Mouse (Mus musculus) hindbrain, embryonic 12.5 days (tissue): ENCODE results near the gene Klhl29. TPM values are rescaled to one million over a fixed set of nuclear protein-coding genes. Genes with fewer than 3 reads are reported as not detected.
A peak's percentile ranks its signal among the peaks of the same experiment; 100 is the strongest.

Experiments used
- ATAC-seq: fragments of 200-750 bp; cut with Nextera tagmentation; 2 replicates; pipeline ENCODE4 v1.8.0; 2017; ENCODE audit warnings: moderate TSS enrichment; ENCODE audit not compliant: low FRiP score
- H3K27ac ChIP-seq: fragments of 300-500 bp; sonication (generic); 2 replicates; pipeline ENCODE4 v1.5.1; 2016; ENCODE audit warnings: mild to moderate bottlenecking
- H3K27me3 ChIP-seq: fragments of 300-500 bp; sonication (generic); 2 replicates; pipeline ENCODE4 v1.6.1; 2016; ENCODE audit warnings: mild to moderate bottlenecking
- H3K36me3 ChIP-seq: fragments of 300-500 bp; sonication (generic); 2 replicates; pipeline ENCODE4 v1.6.1; 2016; ENCODE audit warnings: mild to moderate bottlenecking
- H3K4me1 ChIP-seq: fragments of 300-500 bp; sonication (generic); 2 replicates; pipeline ENCODE4 v1.6.1; 2016
- H3K4me2 ChIP-seq: fragments of 300-500 bp; sonication (generic); replicated peaks from 2 replicates; pipeline ENCODE4 v1.6.1; 2016; ENCODE audit warnings: mild to moderate bottlenecking
- H3K4me3 ChIP-seq: fragments of 300-500 bp; sonication (generic); 2 replicates; pipeline ENCODE4 v1.5.1; 2016; ENCODE audit warnings: mild to moderate bottlenecking
- H3K9ac ChIP-seq: fragments of 300-500 bp; sonication (generic); 2 replicates; pipeline ENCODE4 v1.6.1; 2016; ENCODE audit warnings: mild to moderate bottlenecking, moderate library complexity
- H3K9me3 ChIP-seq: fragments of 300-500 bp; sonication (generic); replicated peaks from 2 replicates; pipeline ENCODE4 v1.6.1; 2016; ENCODE audit warnings: mild to moderate bottlenecking
- WGBS: fragments of 180-500 bp; shearing (Covaris S2); methylation state at CpG from one replicate; pipeline ENCODE4 v1.1.7; 2016; 5-methylcytosine and 5-hydroxymethylcytosine counted together
- polyA plus RNA-seq: library from polyadenylated mRNA; unstranded; fragments of >200 nt; fragmentation: Nextera tagmentation; extraction: Ambion mirVana; gene quantifications from 2 replicates; pipeline ENCODE4 v1.2.1, GENCODE M21; 2016

The Klhl29 gene
- polyA plus RNA-seq, 1 experiment from 2014 or later: 4.2 TPM

DNA sequence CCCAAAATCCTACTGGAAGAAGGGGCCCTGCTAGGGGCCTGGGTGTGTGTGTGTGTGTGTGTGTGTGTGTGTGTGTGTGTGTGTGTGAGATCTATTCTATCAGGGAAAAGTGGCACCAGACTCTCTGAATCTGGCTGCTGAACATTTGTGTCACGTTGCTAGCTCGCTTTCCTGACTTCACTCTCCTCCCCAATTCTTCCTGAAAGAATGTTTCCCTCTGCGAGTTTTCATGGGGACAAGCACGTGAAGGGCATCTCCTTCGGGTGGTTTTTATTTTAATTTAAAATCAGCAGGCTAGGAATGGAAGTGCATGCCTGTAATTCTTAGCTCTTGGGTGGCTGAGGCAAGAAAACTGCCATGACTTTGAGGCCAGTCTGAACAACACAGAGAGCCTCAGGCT lies 172.1 kb downstream of the Klhl29 start:
- H3K4me1 ChIP-seq: peaks cover 6% of the 10 kb centered on the region
- H3K36me3 ChIP-seq: no peaks in the 10 kb centered on the region
- no peak overlapping the region for H3K4me3 ChIP-seq
- H3K27ac ChIP-seq: no peak overlapping the region
- 76% methylated on average over 5 of the region's 5 CpGs for WGBS
- H3K9ac ChIP-seq: no peak overlapping the region
- H3K9me3 ChIP-seq: no peaks in the 10 kb centered on the region
- H3K4me2 ChIP-seq: no peak overlapping the region
- no peaks in the 10 kb centered on the region for H3K27me3 ChIP-seq
- ATAC-seq: no peak

DNA sequence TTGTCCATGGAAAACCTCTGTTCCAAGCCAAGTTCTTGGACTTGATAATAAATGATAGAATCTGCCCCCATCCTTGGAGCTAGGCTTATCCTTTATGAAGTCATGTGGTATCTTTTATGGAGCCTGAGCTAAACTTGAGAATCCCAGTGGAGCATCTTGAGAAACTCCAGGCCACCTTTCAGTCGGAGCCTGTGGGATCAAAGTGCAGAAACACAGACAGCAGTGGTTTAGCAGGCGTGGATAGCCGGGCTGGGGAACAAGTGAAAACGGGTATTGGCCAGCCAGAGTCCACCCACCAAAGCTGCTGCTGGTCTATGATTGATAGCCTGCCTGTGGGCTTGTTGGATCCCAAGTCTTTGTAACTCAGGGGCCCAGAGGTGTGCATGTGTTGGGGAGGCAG lies 177.2 kb downstream of the Klhl29 start:
- H3K36me3 ChIP-seq: no peaks in the 10 kb centered on the region
- H3K27me3 ChIP-seq: no peaks in the 10 kb centered on the region
- H3K27ac ChIP-seq: no peak overlapping the region
- H3K4me3 ChIP-seq: no peak overlapping the region
- peaks cover 12% of the 10 kb centered on the region for H3K4me1 ChIP-seq
- H3K9me3 ChIP-seq: no peaks in the 10 kb centered on the region
- ATAC-seq: no peak
- H3K4me2 ChIP-seq: no peak overlapping the region
- no peak overlapping the region for H3K9ac ChIP-seq
- WGBS: 77% methylated on average over 4 of the region's 4 CpGs

DNA sequence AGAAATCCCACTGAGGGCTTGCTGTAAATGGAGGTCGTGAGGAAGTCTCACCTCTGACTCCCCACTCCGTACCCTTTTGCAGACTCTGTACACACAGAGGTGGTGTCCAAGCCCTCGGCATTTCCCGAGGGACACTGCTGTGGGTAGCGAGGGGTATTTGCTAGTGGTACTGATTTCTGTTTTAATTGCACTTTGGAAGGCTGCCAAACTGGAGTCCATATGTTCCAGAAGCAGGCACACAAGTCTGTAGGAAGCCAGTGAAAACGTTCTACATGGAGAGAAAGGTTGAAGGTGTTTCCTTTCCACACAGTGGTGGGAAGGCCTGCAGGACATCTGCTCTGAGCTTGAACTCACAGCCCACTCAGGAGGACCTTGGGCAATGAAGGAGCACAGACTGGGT lies 181.3 kb downstream of the Klhl29 start:
- no peak overlapping the region for H3K4me3 ChIP-seq
- ATAC-seq: no peak
- H3K27me3 ChIP-seq: peaks cover 4% of the 10 kb centered on the region; the same call in 1 of the 2 replicates
- H3K4me1 ChIP-seq: peaks cover 41% of the 10 kb centered on the region
- H3K36me3 ChIP-seq: no peaks in the 10 kb centered on the region
- no peak overlapping the region for H3K27ac ChIP-seq
- WGBS: 46% methylated on average over 6 of the region's 6 CpGs
- no peak overlapping the region for H3K4me2 ChIP-seq
- no peak overlapping the region for H3K9ac ChIP-seq
- H3K9me3 ChIP-seq: no peaks in the 10 kb centered on the region

DNA sequence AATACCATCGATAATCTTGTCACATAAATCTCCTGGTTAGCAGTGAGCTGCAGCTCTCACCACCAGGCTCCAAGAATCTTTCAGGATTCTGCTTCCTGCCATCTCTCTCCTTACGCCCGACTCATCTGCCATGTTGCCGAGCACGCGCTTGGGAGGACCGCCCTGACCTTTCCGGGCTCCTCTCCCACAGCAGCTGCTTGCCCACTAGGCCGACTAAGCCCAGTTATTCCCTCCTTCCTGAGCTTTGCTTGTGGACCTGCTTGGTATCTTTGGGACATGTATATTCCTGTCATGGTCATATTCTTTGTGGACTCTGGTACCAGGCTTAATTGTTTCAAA lies 183.1 kb downstream of the Klhl29 start:
- Histone ChIP-seq H3K36me3 (no peaks in the 10 kb centered on the region), H3K4me2 (no peak overlapping the region), H3K9me3 (no peaks in the 10 kb centered on the region), H3K27ac (no peak overlapping the region), H3K27me3 (peaks cover 4% of the 10 kb centered on the region; the same call in 1 of the 2 replicates), H3K9ac (no peak overlapping the region), H3K4me3 (no peak overlapping the region), H3K4me1 (peaks cover 55% of the 10 kb centered on the region)
- ATAC-seq: no peak
- WGBS: 60% methylated on average over 9 of the region's 9 CpGs

DNA sequence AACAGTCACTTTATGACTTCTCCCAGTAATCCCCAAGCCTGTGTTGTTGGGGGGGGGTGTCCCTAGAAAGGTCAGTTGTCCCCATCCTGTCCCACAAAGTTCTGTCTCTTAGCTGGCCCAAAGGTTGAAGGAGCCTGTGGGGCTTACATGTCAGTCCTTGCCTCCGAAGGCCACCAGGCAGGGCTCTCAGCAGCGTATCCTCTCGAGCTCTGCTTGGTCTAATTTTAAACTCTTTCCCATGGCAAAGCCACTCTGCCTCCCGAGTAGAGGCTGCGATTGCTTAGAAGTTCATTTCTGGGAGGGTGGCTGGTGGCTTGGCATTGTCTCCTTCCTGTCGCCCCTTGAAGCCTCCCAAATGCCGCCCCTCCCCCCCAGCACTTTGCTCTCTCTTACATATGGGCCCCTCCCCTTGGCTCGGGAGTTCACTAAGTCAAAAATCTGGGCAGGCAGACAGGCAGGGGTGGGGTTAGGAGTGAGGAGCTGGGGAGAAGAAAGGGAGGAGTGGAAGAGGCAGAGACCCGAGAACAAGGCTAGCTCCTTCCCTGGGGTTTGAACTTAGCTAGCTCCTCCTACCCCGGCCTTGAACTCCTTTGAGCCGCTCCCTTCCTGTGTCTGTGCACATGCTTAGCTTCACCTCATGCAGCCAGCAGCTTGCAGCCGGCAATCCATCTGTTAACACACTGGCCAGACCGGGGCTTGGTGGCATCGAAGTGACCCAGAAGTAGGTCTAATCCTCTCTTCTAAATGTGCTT lies 183.7 kb downstream of the Klhl29 start:
- peak overlapping the region; percentile 40; the same call in 1 of the 2 replicates for H3K27ac ChIP-seq
- no peaks in the 10 kb centered on the region for H3K9me3 ChIP-seq
- WGBS: 16% methylated on average over 14 of the region's 14 CpGs
- 0 out of 2 replicates have a peak overlapping the region, but pooled peaks have one; percentile 9 for H3K4me2 ChIP-seq
- peaks cover 4% of the 10 kb centered on the region; the same call in 1 of the 2 replicates for H3K27me3 ChIP-seq
- 0 out of 2 replicates have a peak, but pooled peaks have one; percentile 9 for ATAC-seq
- H3K36me3 ChIP-seq: no peaks in the 10 kb centered on the region
- H3K9ac ChIP-seq: no peak overlapping the region
- H3K4me1 ChIP-seq: peaks cover 55% of the 10 kb centered on the region
- H3K4me3 ChIP-seq: no peak overlapping the region

DNA sequence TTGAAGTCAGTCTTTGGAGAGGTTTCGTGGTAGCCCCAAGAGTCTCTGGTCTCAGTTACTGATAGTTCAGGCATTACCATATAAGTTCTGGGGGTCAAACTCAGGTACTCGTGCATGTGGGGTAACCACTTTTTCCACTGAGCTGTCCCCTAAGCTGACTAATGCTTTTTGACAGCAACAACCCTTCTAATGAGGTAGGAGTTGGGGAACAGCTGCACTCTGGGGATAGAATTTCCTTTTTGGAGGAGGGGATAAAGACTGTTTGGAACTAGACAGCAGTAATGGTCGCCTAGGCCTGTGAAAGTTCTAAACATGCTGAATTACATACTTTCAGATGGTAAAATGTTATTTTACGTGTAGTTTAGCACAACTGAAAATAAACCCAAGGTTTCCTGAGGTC lies 184.3 kb downstream of the Klhl29 start:
- Histone ChIP-seq H3K9me3 (no peaks in the 10 kb centered on the region), H3K4me3 (no peak overlapping the region), H3K27me3 (peaks cover 4% of the 10 kb centered on the region; the same call in 1 of the 2 replicates), H3K4me2 (no peak overlapping the region), H3K4me1 (peaks cover 55% of the 10 kb centered on the region), H3K27ac (no peak overlapping the region), H3K36me3 (no peaks in the 10 kb centered on the region), H3K9ac (no peak overlapping the region)
- ATAC-seq: no peak
- 63% methylated on average over 4 of the region's 4 CpGs for WGBS

DNA sequence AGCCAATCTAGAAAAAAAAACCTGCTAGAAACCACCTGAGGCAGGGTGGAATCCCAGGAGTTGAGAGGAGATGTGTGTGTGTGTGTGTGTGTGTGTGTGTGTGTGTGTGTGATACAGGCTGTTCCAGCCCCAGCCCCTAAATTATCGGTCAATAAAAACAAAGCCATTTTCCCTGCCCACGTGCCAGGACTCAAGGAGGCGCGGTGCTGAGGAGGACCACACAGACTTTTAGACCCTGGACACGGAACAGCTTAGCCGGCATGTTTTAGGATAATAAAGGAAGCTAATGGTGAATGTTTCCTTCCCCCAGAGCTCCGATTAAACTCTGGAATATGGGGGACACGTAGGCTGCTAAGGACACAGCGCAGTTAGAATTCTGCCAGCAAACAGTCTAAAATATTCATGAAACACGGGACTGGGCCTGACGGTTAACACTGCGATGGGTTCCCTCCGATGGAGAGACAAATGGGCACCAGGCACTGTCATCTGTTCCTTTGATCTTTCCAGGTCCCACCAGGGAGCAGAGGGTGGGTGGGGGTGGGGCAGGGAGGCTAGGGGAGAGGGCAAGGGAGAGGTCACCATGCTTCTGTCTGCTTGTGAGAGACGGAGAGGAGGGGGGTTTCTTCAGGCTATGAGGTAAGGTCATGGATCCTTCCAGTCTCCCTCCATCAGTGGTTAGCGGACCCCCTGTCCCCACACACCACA lies 185.9 kb downstream of the Klhl29 start:
- Histone ChIP-seq H3K4me1 (peaks cover 55% of the 10 kb centered on the region), H3K36me3 (no peaks in the 10 kb centered on the region), H3K27ac (no peak overlapping the region), H3K9me3 (no peaks in the 10 kb centered on the region), H3K4me2 (no peak overlapping the region), H3K27me3 (peaks cover 4% of the 10 kb centered on the region; the same call in 1 of the 2 replicates), H3K9ac (no peak overlapping the region; the same call in 1 of the 2 replicates), H3K4me3 (no peak overlapping the region)
- 0 out of 2 replicates have a peak, but pooled peaks have one; percentile 30 for ATAC-seq
- 18% methylated on average over 15 of the region's 15 CpGs for WGBS

DNA sequence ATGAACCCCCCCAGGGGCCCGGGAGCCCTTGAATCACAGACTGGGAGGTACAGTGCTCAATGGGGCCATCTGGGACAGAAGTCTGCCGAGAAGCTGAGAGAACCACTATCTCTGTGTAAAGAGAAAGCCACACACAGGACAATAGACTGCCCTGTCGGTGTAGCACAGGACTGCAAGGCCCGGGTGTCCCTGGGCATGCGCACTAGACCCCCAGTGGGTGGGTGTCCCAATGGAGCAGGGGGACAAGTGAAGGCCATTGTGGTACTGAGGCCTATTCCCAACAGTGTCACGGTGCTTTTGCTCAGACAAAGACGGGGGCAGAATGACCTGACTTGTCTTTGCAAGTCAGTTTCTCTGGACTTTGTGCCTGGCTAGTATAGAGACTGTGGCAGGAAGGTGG lies 186.6 kb downstream of the Klhl29 start:
- Histone ChIP-seq H3K9ac (no peak overlapping the region; the same call in 1 of the 2 replicates), H3K4me2 (no peak overlapping the region), H3K4me3 (no peak overlapping the region), H3K9me3 (no peaks in the 10 kb centered on the region), H3K27ac (peak overlapping the region; percentile 5; the same call in 1 of the 2 replicates), H3K4me1 (peaks cover 52% of the 10 kb centered on the region), H3K36me3 (no peaks in the 10 kb centered on the region), H3K27me3 (peaks cover 4% of the 10 kb centered on the region; the same call in 1 of the 2 replicates)
- peak; percentile 71 for ATAC-seq
- 27% methylated on average over 7 of the region's 7 CpGs for WGBS

DNA sequence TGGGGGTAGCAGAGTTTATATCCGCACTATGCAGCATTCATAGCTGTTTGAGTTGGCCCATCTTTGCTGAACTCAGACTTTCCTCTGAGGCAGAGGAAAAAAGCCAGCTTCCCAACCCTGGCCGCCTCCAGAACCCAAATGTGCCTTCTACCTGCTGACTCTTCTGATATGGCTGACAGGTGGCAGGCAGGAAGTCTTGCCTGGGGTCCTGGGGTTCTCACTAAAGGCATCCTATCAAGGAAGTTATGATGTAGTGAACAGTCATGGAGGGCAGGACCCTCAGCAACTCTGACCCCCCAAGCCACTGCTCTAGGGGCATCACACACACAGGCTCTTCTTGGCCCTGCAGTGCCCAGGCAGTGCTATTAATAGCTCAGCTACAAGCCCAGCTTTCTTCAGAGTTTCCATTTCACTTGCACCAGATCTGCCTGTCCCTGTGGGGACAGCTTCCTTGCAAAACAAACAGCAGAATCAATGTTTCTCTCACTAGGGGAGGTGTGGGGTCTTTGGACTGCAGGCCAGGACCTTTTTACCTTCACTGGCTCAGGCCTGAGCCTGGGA lies 187.6 kb downstream of the Klhl29 start:
- H3K4me1 ChIP-seq: peaks cover 52% of the 10 kb centered on the region
- H3K9ac ChIP-seq: no peak overlapping the region

DNA sequence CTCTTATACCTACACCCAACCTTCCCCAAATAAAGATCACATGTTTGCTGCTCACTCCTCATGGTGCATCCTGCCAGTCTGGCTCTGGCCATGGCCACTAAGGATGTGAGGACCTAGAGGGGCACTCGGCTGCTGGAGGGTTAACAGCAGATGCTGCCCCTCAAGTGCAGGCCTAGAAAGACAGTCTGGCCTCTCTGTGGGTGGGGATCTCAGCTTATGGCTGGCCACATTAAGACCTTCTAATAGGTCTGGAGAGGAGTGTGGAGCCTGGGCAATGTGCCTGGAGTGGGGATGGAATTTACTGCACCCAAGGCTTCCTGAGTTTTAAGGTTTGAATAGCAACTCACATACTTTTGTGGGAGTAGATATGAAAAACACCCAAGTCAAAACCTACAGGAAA lies 188.8 kb downstream of the Klhl29 start:
- H3K36me3 ChIP-seq: no peaks in the 10 kb centered on the region
- peaks cover 52% of the 10 kb centered on the region for H3K4me1 ChIP-seq
- H3K27me3 ChIP-seq: peaks cover 4% of the 10 kb centered on the region; the same call in 1 of the 2 replicates
- no peaks in the 10 kb centered on the region for H3K9me3 ChIP-seq
- WGBS: 72% methylated on average over 1 of the region's 1 CpGs
- H3K9ac ChIP-seq: no peak overlapping the region
- H3K4me3 ChIP-seq: no peak overlapping the region
- no peak for ATAC-seq
- H3K27ac ChIP-seq: no peak overlapping the region
- no peak overlapping the region for H3K4me2 ChIP-seq

More for the DNA sequence above, 187.6 kb downstream of the Klhl29 start:
- no peak for ATAC-seq
- 80% methylated on average over 2 of the region's 2 CpGs for WGBS
- no peaks in the 10 kb centered on the region for H3K36me3 ChIP-seq
- no peak overlapping the region for H3K4me3 ChIP-seq
- no peak overlapping the region for H3K4me2 ChIP-seq
- no peak overlapping the region for H3K27ac ChIP-seq
- no peaks in the 10 kb centered on the region for H3K9me3 ChIP-seq
- peaks cover 4% of the 10 kb centered on the region; the same call in 1 of the 2 replicates for H3K27me3 ChIP-seq

DNA sequence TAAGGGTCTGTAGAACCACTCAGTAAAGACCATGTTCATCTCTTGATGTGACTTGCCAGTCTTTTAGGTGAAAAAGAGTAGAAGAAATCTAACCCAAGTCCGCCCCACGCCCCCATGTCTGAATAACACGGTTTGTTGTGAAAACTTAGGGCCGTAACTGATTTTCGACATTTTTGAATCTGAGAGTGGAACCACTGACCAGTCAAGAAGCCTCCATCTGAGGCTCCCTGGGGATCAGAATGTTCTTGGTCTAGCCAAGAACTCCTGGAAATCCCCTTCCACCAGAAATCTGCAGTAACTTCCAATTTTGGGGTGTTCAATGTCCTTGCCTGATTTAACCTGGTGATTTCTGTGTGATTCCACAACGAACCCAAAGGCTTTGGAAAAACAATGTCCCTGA lies 189.9 kb downstream of the Klhl29 start:
- H3K27me3 ChIP-seq: no peaks in the 10 kb centered on the region
- H3K27ac ChIP-seq: no peak overlapping the region
- no peak overlapping the region for H3K4me2 ChIP-seq
- H3K4me1 ChIP-seq: peaks cover 44% of the 10 kb centered on the region
- no peak overlapping the region for H3K9ac ChIP-seq
- no peaks in the 10 kb centered on the region for H3K36me3 ChIP-seq
- WGBS: 90% methylated on average over 6 of the region's 6 CpGs
- H3K4me3 ChIP-seq: no peak overlapping the region
- H3K9me3 ChIP-seq: no peaks in the 10 kb centered on the region
- no peak for ATAC-seq

DNA sequence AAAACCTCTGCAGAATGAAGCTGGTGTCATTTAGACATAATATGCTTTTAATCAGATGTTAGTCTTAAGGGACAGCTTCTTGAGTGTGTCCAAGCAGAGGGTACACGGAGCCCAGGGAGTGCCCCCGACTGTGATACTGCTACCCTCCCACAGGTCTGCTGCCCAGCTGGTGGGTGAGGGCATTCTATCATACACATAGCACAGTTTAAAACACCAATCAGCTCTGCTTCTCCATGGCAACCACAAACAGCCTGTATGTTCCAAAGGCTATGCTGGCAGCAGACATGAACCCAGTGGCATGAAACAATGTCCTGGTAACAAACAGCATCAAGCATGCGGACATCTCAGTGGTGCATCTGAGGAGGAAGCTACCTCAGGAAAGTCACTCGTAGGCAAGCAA lies 192.9 kb downstream of the Klhl29 start:
- Histone ChIP-seq H3K9ac (no peak overlapping the region), H3K36me3 (no peaks in the 10 kb centered on the region), H3K27me3 (no peaks in the 10 kb centered on the region), H3K4me1 (peaks cover 22% of the 10 kb centered on the region), H3K4me3 (no peak overlapping the region), H3K4me2 (no peak overlapping the region), H3K27ac (no peak overlapping the region), H3K9me3 (no peaks in the 10 kb centered on the region)
- WGBS: 72% methylated on average over 4 of the region's 4 CpGs
- ATAC-seq: peak; percentile 30; the same call in 1 of the 2 replicates
